Mouse (Mus musculus) megakaryocyte-erythroid progenitor cell, adult 5-6 weeks (primary cell): ENCODE data around the gene Plch1. TPM values are rescaled to one million over a fixed set of nuclear protein-coding genes. Genes with fewer than 3 reads are reported as not detected.

Experiments
- ATAC-seq: replicated peaks from 2 replicates; pipeline ENCODE4 v1.8.0; 2016; ENCODE audit warnings: mild to moderate bottlenecking, inconsistent platforms; ENCODE audit not compliant: severe bottlenecking, poor library complexity, low FRiP score, low TSS enrichment
- total RNA-seq, 2 experiments: library from RNA; stranded (forward) in 1 of 2; stranded (reverse) in 1 of 2; fragments of 200-1000, 215-1000 nt in 1 of 2; fragments of >200 nt in 1 of 2; fragmentation: Nextera tagmentation in 1 of 2; gene quantifications; 2 replicates each; pipeline ENCODE4 v1.2.3; 2014 to 2017

Gene Plch1
- total RNA-seq, 2 experiments from 2014 or later: not detected

GRCm38 (mm10) chr3:63868285-63868684, 31.0 kb downstream of the Plch1 start:
- ATAC-seq: no peak

- ATAC-seq: no peak
These were observed 34.2 kb downstream of the Plch1 start for GRCm38 (mm10) chr3:63865069-63865468.

GRCm38 (mm10) chr3:63862716-63863115, 36.6 kb downstream of the Plch1 start:
- ATAC-seq: no peak

GRCm38 (mm10) chr3:63852828-63853227, 46.4 kb downstream of the Plch1 start:
- ATAC-seq: no peak

- no peak for ATAC-seq
These were observed 48.1 kb downstream of the Plch1 start for GRCm38 (mm10) chr3:63851125-63851698.

GRCm38 (mm10) chr3:63849765-63850346, 49.4 kb downstream of the Plch1 start:
- ATAC-seq: no peak

GRCm38 (mm10) chr3:63844141-63844540, 55.1 kb downstream of the Plch1 start:
- ATAC-seq: no peak

GRCm38 (mm10) chr3:63842436-63842835, 56.8 kb downstream of the Plch1 start:
- no peak for ATAC-seq

GRCm38 (mm10) chr3:63837750-63838149, 61.5 kb downstream of the Plch1 start:
- ATAC-seq: no peak

- ATAC-seq: no peak
These were observed 62.2 kb downstream of the Plch1 start for GRCm38 (mm10) chr3:63836937-63837632.

- ATAC-seq: no peak
These were observed 63.5 kb downstream of the Plch1 start for GRCm38 (mm10) chr3:63835816-63836215.

GRCm38 (mm10) chr3:63823874-63824400, 75.3 kb downstream of the Plch1 start:
- ATAC-seq: no peak

GRCm38 (mm10) chr3:63822631-63823030, 76.6 kb downstream of the Plch1 start:
- ATAC-seq: no peak

GRCm38 (mm10) chr3:63815131-63815530, 84.1 kb downstream of the Plch1 start:
- no peak for ATAC-seq

GRCm38 (mm10) chr3:63814203-63814602, 85.1 kb downstream of the Plch1 start:
- ATAC-seq: no peak

- no peak for ATAC-seq
These were observed 92.4 kb downstream of the Plch1 start for GRCm38 (mm10) chr3:63806906-63807305.

- ATAC-seq: no peak
These were observed 93.8 kb downstream of the Plch1 start for GRCm38 (mm10) chr3:63805496-63805895.

- no peak for ATAC-seq
These were observed 98.6 kb downstream of the Plch1 start for GRCm38 (mm10) chr3:63800685-63801084.

- no peak for ATAC-seq
These were observed 112.4 kb downstream of the Plch1 start for GRCm38 (mm10) chr3:63786805-63787365.

- no peak for ATAC-seq
These were observed 126.5 kb downstream of the Plch1 start for GRCm38 (mm10) chr3:63772617-63773305.
